Mouse (Mus musculus) megakaryocyte, embryonic 14.5 days (primary cell): ENCODE data around the gene H2-DMb1. TPM values are rescaled to one million over a fixed set of nuclear protein-coding genes. Genes with fewer than 3 reads are reported as not detected.
A peak's percentile ranks its signal among the peaks of the same experiment; 100 is the strongest.

Experiments
- H3K27me3 ChIP-seq: replicated peaks from 2 replicates; pipeline ENCODE3; 2012; ENCODE audit warnings: inconsistent platforms
- H3K36me3 ChIP-seq: replicated peaks from 2 replicates; pipeline ENCODE3; 2012; ENCODE audit warnings: low read length, inconsistent platforms, mixed read lengths
- H3K4me1 ChIP-seq: 2 replicates; pipeline ENCODE4 v1.6.1; 2012; ENCODE audit warnings: inconsistent platforms
- H3K4me3 ChIP-seq: replicated peaks from 2 replicates; pipeline ENCODE3; 2012; ENCODE audit warnings: moderate library complexity, mild to moderate bottlenecking, inconsistent platforms
- H3K9me3 ChIP-seq: 2 replicates; pipeline ENCODE4 v1.6.1; 2012; ENCODE audit warnings: inconsistent platforms
- FLI1 ChIP-seq: IDR thresholded peaks from 2 replicates; pipeline ENCODE4 v1.6.1; 2012; ENCODE audit warnings: low read length, inconsistent platforms, mixed read lengths
- GATA1 ChIP-seq: IDR thresholded peaks from 3 replicates; pipeline ENCODE4 v1.6.1; 2012; ENCODE audit warnings: mixed read lengths, low read length, inconsistent platforms, borderline replicate concordance
- polyA plus RNA-seq: library from polyadenylated mRNA; stranded (reverse); fragments of >175 nt; gene quantifications from 2 replicates; pipeline ENCODE4 v1.2.3, GENCODE M21; 2012; ENCODE audit warnings: low replicate concordance; ENCODE audit not compliant: insufficient read depth

The H2-DMb1 gene
- polyA plus RNA-seq, 1 experiment: 1.1 TPM

DNA sequence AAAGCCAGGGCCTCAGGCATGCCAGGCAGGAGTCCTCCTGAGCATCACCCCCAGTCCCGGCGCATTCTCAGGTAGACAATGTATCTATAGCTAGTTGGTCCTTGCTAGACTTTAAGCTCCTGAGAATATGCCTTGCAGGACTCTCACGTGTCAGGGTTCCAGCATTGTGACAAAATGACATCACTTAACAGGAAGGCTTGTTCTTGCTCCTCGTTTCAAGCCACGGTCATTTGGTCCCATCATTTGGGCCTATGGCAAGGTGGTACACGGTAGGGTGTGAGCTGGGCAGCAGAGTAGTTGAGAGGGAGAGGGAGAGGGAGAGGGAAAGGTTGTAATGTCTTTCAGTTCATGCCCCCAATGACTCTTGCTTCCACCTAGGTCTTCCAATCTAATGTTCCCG is 21.0 kb upstream of the H2-DMb1 start:
- peaks cover 75% of the 10 kb centered on the region for H3K4me1 ChIP-seq
- no peak overlapping the region for H3K4me3 ChIP-seq
- no peaks in the 10 kb centered on the region for H3K9me3 ChIP-seq
- H3K36me3 ChIP-seq: peaks cover 25% of the 10 kb centered on the region
- TF ChIP-seq GATA1 (no peak), FLI1 (no peak)
- H3K27me3 ChIP-seq: peaks cover 2% of the 10 kb centered on the region

DNA sequence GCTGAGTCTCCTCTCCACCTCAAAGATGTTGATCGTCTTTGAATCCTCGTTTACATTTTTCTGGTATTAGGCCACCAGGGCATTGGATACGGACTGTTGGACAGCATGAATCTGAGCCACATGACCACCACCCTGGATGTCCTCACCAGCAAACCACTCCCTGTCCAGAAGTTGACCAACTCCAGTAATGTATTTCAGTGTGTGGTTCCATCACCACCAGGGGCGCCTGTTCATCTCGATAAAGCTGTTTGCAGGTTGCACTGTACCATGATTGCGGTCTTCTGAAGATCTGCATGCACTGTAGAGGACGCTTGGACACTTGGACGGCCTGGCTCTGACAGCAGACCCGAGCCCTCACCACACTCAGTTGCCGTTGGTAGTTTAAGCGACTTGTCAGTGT is 19.6 kb upstream of the H2-DMb1 start:
- H3K9me3 ChIP-seq: no peaks in the 10 kb centered on the region
- H3K4me3 ChIP-seq: no peak overlapping the region
- peaks cover 61% of the 10 kb centered on the region for H3K4me1 ChIP-seq
- H3K27me3 ChIP-seq: peaks cover 13% of the 10 kb centered on the region
- TF ChIP-seq FLI1: no peak
- no peak for TF ChIP-seq GATA1
- H3K36me3 ChIP-seq: peaks cover 22% of the 10 kb centered on the region

DNA sequence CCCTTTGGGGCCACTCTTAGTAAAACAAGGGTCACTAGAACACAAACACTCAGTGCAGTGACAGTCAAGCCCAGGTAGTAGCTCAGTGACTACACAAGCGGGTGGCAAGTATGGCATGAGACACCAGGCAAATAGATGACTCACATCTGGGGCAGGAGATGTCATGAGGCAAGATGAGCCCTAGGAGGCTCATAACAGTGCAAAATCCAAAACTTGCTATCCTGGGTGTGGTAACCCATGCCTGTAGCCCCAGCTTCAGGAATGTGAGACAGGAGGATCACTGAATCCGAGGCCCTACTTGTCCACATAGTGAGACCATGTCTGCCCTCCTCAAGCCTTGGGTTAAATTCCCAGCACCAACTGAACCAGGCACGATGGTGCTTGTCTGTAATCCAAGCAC is 18.4 kb upstream of the H2-DMb1 start:
- Histone ChIP-seq H3K9me3 (no peaks in the 10 kb centered on the region), H3K36me3 (peaks cover 12% of the 10 kb centered on the region), H3K4me3 (no peak overlapping the region), H3K27me3 (peaks cover 24% of the 10 kb centered on the region), H3K4me1 (peaks cover 51% of the 10 kb centered on the region)
- TF ChIP-seq GATA1 (no peak), FLI1 (no peak)

DNA sequence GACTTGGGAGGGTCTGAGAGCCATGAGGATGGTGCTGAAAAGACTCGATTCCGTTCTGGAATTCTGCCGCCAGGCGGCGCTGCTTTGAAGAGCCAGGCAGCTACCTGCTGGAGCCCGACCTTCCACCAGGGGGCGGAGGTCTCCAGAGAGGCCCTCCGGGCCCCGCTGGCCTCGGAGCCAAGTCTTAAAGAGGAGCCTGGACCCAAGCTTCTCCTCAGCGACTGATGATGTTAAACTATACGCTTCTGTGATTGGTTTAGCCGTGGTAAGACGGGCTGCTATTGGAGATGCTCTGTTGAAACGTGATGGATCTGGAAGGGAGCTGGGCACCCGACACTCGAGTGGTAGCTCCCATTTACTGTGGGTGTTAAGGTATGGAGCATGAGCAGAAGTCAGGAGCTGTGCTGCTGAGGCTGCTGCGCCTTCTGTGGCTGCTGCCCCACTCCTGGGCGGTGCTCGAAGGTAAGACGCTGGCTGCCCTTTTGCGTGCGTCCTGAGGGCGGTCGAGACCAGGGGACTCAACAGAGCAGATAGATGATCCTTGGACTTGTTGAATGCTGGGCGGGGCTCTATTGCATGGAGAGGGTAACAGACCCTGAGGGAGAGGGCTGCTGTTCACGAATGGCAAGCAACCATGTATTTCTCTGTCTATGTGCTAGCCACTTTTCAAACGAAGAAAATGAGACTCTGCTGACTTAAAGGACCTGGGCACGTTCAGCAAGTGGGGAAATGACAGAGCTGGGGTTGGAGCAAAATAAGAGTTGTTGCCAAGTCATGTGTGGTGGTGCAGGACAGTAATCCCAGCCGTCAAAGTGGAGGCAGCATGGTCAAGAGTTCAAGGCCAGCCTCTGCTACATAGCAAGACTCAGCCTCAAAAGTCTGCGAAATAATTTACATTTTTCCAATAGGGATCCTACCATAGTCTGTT is 17.3 kb upstream of the H2-DMb1 start:
- Histone ChIP-seq H3K4me1 (peaks cover 51% of the 10 kb centered on the region), H3K27me3 (peaks cover 32% of the 10 kb centered on the region)
- TF ChIP-seq GATA1: no peak
- no peak for TF ChIP-seq FLI1

DNA sequence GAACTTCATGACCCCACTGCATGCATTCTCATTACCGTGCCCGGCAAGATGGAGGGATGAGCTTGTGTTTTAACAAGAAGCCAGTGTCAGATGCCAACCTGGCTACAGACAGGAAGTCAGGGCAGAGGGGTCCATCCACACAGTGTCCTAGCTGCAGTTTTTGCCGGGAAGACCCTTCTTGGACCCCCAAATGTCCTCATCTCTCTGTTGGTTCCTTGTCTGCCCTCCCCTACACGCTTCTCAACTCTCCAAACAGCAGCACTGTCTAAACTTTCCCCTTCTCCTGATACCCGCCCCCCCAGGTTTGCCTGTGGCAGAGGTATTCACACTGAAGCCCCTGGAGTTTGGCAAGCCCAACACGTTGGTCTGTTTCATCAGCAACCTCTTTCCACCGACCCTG is 15.3 kb upstream of the H2-DMb1 start:
- TF ChIP-seq FLI1 (no peak), GATA1 (no peak)

More for the DNA sequence above, 17.3 kb upstream of the H2-DMb1 start:
- no peaks in the 10 kb centered on the region for H3K9me3 ChIP-seq
- H3K36me3 ChIP-seq: peaks cover 11% of the 10 kb centered on the region
- peak overlapping the region; percentile 93 for H3K4me3 ChIP-seq

DNA sequence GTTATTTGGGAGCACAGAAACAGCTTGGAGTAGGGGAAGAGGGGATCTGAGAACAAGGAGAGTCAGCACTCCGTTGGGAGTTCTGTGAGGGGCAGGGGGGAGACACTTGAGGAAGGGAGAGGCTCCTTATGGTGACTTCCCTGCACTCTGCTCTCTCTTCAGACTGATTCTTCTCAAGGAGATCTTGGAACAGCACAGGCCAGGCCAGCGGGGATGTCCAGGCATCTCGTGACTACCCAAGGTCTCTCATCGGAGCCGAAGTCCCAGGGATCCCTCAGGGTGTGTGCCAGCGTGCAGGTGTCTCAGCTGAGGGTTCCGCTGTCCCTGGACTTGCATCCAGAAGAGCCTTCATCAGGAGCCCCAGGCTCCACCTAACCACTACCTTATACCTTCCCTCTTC is 14.2 kb upstream of the H2-DMb1 start:
- TF ChIP-seq FLI1: no peak
- no peak for TF ChIP-seq GATA1
- peaks cover 11% of the 10 kb centered on the region for H3K36me3 ChIP-seq
- H3K4me3 ChIP-seq: no peak overlapping the region
- H3K4me1 ChIP-seq: peaks cover 71% of the 10 kb centered on the region
- peaks cover 35% of the 10 kb centered on the region for H3K27me3 ChIP-seq
- H3K9me3 ChIP-seq: no peaks in the 10 kb centered on the region

More for the DNA sequence above, 15.3 kb upstream of the H2-DMb1 start:
- peaks cover 11% of the 10 kb centered on the region for H3K36me3 ChIP-seq
- H3K4me3 ChIP-seq: no peak overlapping the region
- no peaks in the 10 kb centered on the region for H3K9me3 ChIP-seq
- peaks cover 35% of the 10 kb centered on the region for H3K27me3 ChIP-seq
- peaks cover 64% of the 10 kb centered on the region for H3K4me1 ChIP-seq

DNA sequence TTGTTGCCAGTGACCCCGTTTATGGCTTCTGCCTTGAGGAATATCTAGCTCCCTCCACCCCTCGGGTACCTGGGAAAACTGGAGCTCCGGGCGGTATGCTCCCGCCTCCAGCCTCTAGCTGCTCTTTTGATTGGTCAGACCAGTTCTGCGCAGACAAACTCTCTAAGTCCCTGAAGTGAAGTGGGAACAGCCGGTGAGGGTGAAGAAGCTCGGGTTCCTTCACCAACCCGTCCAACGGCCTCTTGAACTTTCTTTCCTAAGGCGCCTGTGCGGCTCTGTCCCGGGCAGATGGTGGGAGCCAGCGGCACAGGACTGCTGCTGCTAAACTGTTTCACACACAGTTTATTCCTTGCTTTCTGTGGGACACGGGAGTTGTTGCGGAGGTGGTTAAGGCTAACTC is 13.5 kb upstream of the H2-DMb1 start:
- Histone ChIP-seq H3K27me3 (peaks cover 35% of the 10 kb centered on the region), H3K4me3 (peak overlapping the region; percentile 23), H3K4me1 (peaks cover 65% of the 10 kb centered on the region), H3K9me3 (no peaks in the 10 kb centered on the region), H3K36me3 (peaks cover 11% of the 10 kb centered on the region)
- TF ChIP-seq GATA1 (no peak), FLI1 (no peak)

DNA sequence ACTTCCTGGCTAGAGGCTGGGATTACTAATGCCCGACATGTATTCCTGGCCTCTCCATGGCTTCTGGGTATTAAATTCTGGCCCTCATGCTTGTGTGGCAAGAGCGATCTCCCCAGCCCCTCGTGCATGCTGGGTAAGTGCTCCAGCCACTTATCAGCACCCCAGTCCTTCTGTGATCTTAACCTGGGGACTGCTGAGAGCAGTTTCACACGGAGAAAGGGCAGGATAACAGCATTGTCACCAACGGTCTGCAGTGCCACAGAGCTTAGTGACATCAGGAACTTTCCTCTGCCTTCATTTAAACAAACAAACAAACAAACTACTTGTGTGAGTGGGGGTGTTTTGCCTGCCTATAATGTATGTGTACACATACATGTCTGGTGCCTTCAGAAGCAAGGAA is 12.6 kb upstream of the H2-DMb1 start:
- Histone ChIP-seq H3K36me3 (peaks cover 11% of the 10 kb centered on the region), H3K4me1 (peaks cover 57% of the 10 kb centered on the region), H3K4me3 (no peak overlapping the region), H3K9me3 (no peaks in the 10 kb centered on the region), H3K27me3 (peaks cover 35% of the 10 kb centered on the region)
- no peak for TF ChIP-seq GATA1
- no peak for TF ChIP-seq FLI1

DNA sequence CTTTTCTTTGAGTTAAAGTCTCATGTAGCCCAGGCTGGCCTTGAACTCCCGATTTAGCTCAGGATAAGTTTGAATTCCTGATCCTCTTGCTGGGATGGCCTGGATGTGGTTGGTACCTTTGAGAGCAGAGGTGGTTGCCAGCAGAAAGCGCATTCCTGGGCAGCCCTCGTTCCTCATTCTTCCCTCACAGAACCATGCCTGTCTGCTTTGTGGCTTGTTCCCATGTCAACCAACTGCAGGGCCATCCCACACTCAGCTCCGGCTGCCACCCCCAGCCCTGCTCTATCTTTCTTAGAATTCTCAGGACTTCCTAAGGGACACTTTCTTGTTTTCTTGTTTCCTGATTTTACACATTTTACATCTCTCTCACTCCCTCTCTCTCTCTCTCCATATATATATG is 11.4 kb upstream of the H2-DMb1 start:
- no peaks in the 10 kb centered on the region for H3K9me3 ChIP-seq
- H3K4me3 ChIP-seq: no peak overlapping the region
- peaks cover 11% of the 10 kb centered on the region for H3K36me3 ChIP-seq
- TF ChIP-seq GATA1: no peak
- TF ChIP-seq FLI1: no peak
- H3K4me1 ChIP-seq: peaks cover 46% of the 10 kb centered on the region
- peaks cover 36% of the 10 kb centered on the region for H3K27me3 ChIP-seq

DNA sequence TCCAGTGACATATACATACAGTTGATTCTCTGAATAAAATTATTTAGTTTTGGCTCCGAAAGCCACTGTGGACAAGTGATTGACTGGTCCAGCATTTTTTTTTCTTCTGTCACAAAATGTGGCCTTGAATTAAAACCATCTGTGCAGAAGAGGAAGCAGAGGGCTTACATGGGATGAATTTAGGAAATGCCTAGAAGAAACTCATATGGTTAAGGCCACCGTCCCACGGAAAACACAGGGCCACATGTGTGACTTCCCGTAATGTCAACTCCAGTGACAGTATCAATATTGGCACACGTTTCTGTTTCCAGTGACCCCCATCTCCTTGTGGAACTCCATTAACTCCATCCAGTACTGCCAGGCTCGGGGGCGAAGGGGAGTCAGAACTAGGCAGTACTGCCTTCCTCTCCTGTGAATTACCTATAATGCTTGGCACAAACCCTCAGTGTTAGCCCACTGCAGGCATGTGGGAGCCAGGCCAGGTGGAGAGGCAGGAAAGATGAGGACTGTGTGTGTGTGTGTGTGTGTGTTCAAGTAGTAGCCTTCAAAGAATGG is 10.3 kb upstream of the H2-DMb1 start:
- peaks cover 30% of the 10 kb centered on the region for H3K27me3 ChIP-seq
- H3K9me3 ChIP-seq: no peaks in the 10 kb centered on the region
- H3K4me3 ChIP-seq: peak overlapping the region; percentile 73
- H3K4me1 ChIP-seq: peaks cover 42% of the 10 kb centered on the region
- TF ChIP-seq FLI1: no peak
- TF ChIP-seq GATA1: no peak
- H3K36me3 ChIP-seq: peaks cover 9% of the 10 kb centered on the region
